Mouse (Mus musculus) layer of hippocampus, postnatal 14 days (tissue): ENCODE results near the gene Slfn14. TPM values are rescaled to one million over a fixed set of nuclear protein-coding genes. Genes with fewer than 3 reads are reported as not detected.
A peak's percentile ranks its signal among the peaks of the same experiment; 100 is the strongest.
"Not testable (repeated sequence)": the region's sequence is repeated elsewhere in the genome, so short reads cannot be mapped to it uniquely, and the experiment has no call there.

Experiments used
- DNase-seq, 2 experiments: peaks; one replicate each; pipeline ENCODE4 v3.0.0; 2021 to 2022; ENCODE audit warnings: low spot score in 2 of 2, mixed read lengths in 1 of 2
- long read RNA-seq, 2 experiments: library from polyadenylated mRNA; stranded (forward); transcript quantifications; one replicate each; pipeline ENCODE4 v2.0.0; 2021
- total RNA-seq, 2 experiments: library from RNA; stranded (reverse); gene quantifications; 2 replicates each; pipeline ENCODE4 v1.2.3; 2021

Slfn14 gene
- total RNA-seq = not detected
- long read RNA-seq, experiment 1 = 0 reads
- long read RNA-seq, experiment 2 = 0 reads

DNA sequence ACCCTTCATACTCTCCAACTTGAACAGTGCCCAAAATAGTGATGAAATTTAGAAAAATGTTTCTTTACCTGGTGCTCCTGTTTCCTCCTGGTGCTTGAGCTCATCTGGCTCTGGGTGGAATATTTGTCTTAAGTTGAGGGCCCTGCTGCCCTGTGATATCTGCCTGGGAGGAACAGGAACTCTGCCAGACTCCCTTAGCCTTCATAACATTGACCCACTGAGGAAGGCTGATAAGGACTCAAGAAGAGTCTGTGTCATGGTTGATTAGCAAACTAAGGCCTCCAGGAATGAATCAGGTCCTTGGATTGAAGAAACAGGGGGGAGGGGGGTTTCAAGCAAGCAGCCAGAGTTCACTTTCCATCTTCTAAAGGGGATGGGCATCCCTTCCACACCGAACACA lies at the start of gene Slfn14:
TSS of gene Slfn14 (minus strand) at position 161 of the 400 bp plus-strand sequence.
- no peak for DNase-seq

DNA sequence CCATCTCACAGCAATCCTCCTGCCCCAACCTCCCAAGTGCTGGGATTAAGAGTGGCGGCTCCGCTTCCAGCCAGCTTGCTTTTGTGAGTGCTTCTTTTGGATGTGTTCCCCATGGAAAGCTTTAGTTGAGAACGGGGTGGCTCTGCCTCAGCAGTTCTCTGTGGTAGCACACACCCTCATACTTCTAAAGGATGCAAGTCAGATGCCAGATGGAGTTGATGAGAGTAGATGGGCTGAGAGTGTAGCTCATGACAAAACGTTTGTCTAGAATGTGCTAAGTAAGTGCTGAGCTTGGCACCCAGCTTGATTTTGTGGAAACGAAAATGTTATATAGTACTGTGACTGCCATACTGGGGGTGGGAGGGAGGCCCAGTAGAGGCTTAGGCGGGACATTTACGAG lies 49.3 kb upstream of the Slfn14 start:
- peak in 1 of 2 experiments; percentile 31 for DNase-seq

DNA sequence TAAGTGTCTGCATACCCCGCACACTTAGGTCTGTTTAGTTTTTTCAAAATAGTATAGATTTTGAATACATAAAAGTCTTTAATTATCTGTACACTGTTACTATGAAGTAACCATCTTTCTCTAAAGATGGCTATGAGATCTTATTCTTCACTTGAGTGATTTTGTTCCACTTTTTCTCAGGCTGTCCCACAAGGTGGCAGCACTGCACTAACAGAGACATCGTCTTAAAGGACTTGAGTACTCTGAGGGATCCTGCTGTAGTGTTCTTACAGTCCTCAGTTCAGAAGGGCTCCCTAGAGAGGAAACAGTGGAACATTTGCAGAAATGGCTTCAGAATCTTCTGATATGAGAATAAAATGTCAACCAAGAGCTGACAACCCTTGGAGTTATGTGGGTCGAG lies 40.9 kb upstream of the Slfn14 start:
- DNase-seq = peak in 1 of 2 experiments; percentile 47

DNA sequence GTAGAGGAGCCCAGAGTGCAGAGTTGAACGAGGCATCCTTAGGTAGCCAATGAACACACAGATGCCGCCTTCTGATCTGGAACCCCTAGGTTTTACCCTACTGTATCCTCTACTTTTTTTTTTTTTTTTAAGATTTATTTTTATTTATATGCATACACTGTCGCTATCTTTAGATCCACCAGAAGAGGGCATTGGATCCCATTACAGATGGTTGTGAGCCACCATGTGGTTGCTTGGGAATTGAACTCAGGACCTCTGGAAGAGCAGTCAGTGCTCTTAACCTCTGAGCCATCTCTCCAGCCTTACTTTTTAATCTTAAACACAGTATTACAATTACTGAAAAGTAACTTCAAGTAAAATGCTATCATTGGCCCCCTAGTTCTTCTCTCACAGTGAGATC lies 40.2 kb upstream of the Slfn14 start:
- DNase-seq = not testable (repeated sequence)

DNA sequence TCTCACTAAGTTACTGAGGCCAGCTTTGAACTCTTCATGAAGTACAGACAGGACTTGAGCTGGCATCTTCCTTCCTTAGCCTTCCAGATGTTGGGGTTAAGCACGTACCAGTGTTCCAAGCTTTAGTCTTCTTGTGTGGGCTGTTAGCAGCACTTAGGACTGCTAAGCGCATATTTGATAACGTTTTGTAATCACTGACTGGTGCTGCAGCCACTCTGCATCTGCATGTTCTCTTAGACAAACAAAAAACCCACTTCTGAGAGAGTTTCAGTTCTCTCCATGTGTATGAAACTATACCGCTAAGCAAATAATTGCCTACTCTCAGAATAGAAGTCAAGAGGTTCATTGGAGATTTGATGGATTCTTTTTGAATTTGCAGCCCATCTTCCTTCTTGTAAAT lies 32.5 kb upstream of the Slfn14 start:
- no peak for DNase-seq

DNA sequence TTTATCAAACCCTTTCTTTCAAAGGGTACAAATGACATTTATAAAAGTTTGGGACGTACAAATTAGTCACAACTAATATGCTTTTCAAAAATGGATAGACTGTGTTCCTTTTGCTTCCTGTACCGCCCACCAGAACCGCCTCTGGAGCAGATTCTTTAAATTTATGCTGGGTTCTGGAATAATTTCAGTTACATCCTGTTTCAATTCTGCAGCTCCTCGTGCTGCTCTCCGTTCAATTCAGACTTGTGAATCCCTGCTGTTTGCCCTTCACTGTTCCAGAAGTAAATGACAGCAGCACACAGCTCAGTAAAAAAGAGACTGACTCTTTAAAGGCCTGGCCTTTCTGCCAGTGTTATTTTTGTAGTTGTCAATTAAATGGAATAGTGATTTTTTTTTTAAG lies 25.9 kb upstream of the Slfn14 start:
- peak; percentile 28 to 66 for DNase-seq

DNA sequence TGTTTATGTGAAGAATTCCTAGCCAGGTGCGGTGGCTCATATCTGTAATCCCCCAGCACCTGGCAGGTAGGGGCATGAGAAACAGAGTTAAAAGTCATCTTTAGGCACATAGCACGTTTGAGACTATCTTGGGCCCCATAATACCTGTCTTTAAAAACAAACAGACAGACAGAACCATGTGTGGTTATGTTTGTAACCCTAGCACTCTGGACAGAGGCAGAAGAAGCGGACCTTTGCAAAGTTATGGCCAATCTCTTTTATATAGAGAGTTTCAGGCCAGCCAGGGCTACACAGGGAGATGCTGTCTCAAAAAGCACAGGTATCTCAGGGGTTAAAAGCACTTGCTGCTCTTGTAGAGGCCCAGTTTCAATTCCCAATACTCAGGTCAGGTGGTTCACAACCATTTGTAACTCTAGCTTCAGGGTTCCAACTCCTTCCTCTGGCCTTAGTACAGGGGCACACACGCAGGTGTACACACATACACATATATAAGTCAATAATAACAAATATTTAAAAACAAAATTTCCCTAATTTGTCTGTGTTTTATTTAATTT lies 20.3 kb upstream of the Slfn14 start:
- DNase-seq = no peak

DNA sequence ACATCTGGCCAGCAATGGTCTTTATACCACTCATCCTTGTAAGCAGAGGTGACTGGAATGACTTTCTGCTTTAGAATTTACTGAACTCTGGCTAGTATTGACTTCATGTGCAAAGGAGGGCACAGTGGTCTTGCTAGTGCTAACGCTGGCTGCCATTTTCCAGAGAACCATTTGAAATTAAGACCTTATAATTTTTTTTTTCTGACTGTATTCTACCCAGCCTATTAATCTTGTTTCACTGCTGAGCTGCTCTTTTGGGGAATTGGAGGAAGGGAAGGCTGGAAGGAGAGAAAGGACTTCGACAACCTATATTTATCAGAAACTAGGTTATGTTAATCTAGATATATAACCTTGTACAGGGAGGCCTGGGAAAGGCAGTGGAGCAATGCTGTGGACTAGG lies 18.0 kb upstream of the Slfn14 start:
- no peak for DNase-seq

DNA sequence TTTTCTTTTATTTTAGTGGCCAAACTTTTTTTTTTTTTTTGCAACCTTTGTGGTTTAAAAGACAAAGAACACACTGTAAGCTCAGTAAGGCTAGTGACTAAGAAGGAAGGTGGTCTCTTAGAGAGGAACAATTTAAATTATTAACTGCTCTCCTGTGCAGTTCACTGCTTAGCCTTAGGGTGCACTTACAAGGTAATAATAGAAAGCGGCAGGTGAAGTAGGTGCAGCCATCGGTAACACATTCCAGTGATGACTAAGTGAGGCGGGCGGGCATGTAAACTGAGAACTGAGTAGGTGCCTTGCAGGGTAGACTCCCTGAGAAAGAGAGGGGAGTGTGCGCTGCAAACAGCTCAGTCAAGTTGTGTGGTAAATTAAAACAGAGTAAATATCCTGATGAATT lies 17.2 kb upstream of the Slfn14 start:
- no peak for DNase-seq

DNA sequence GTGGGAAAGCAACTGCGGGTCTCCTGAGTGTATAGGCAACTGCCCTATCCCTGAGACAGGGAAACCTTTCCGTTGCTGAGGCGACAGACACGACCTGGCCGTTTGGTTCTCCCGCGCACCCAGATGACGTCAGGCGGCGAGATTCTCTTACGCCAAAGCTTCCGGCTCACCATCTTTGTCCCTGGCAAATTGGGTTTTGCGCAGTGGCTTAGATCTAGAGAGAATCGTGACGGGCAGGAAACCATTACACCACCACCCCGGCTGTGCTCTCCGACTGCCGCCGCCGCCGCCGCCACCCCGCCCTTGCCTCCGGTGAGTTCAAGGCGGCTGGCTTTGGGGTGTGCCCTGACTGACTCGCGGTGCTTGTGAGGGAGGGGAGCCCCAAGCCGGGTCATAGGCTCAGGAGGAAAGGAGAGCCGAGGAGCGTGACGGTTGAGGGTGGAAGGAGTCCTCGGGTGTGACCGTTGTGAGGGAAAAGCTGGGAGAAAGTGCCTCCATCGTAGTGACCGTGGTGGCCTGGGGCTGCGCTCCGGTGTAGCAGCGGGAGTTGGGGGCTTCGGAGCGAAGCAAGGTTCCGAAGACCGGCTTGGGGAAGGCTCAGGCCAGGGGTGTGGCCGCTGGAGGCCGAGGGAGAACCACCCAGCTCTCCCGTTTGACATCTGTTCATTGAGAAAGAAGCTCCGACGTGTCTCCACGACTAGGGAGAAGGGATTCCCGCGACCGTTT lies 16.2 kb upstream of the Slfn14 start, which contains the start of gene Pex12:
TSS of gene Pex12 (minus strand) at position 61 of the 726 bp plus-strand sequence.
- peak; percentile 95 to 97 for DNase-seq

DNA sequence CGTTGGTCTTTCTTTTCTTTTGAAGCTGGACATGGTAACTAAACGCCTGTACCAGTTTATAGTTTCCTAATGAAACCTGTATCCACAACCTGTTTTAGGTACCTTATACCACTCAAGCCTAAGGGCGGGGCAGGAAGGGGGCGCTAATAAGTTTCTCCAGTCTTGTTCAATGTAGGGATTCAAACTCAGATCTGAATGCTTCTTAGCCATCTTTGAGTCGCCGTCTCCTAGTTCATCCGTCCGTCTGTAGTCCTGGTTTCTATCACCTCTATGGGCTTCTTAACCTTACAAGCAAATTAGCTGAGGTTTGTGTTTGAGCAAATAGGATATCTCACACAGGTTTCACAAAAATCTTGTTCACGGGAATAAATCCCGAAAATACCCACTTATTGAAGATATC lies 15.6 kb upstream of the Slfn14 start:
- DNase-seq = no peak

DNA sequence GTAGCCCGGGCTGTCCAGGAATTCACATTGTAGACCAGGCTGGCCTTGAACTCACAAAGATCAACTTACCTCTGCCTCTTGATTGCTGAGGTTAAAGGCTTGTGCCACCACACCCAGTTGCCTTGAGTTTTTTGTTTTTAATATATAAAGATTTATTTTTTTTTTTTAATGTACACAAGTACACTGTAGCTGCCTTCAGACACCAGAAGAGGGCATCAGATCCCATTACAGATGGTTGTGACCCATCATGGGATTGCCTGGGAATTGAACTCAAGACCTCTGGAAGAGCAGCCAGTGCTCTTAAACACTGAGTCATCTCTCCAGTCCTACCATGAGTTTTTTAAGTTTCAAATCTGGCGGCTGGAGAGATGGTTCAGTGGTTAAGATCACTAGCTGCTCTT lies 14.9 kb upstream of the Slfn14 start:
- no peak for DNase-seq

DNA sequence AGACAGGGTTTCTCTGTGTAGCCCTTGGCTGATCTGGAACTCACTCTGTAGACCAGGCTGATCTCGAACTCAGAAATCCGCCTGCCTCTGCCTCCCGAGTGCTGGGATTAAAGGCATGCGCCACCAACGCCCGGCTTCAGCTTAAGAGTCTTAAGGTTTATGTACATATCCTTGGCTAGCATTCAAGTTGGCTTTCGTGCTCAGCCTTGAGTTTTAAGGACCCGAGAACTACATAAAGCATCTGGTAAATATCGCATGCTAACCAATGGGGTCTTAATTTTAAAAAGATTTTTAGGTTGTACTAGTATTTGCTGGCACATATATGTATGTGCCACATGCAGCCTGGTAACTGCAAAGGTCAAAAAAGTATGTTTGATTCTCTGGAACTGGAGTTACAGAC lies 13.2 kb upstream of the Slfn14 start:
- no peak for DNase-seq

DNA sequence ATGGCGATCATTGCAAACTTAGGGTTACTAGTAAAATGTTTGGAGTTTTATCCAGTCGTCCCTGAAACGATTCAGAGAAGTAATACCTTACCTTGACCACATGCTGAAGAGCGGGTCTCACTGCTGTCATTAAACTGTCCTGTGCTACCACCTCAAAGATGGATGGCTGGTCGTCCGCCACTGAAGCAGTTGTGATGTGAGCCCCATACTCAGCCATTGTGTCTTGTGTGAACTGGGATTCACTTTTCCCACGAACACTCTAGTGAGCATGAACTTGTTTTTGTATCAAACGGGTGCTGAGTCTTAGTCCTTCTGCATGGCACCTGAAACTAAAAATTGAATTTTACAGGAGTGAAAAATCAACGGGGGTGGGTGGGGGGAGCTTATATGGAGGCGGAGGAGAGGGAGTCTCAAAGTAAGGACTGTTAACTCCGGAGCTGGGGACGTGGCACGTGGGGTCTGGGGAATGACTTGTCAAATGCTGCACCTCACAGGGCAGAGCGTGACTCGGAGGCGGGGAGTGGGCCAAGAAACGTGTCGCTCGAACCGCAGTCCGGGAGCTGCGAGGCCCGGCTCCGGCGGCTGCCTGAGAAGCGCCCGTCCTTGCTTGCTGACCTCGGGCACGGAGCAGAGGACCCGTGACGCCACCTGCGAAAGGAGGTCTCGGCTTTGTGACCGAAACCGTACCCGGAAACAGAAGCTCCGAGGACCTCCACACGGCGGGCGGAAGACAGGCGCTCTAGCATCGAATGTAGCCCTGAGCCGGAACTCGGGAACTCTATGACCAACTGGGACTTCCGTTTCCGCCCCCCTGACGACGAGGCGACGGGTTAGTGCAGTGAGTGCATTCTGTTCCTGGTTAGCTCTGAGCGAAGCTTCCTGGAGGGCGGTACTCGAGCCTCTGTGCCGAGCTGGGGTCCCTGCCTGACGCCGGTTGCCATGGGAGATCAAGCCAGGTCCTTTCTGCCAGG lies 12.0 kb upstream of the Slfn14 start, which contains the start of gene Ap2b1:
TSS of gene Ap2b1 (plus strand) at position 800 of the 971 bp plus-strand sequence.
- DNase-seq = peak; percentile 94 to 97

DNA sequence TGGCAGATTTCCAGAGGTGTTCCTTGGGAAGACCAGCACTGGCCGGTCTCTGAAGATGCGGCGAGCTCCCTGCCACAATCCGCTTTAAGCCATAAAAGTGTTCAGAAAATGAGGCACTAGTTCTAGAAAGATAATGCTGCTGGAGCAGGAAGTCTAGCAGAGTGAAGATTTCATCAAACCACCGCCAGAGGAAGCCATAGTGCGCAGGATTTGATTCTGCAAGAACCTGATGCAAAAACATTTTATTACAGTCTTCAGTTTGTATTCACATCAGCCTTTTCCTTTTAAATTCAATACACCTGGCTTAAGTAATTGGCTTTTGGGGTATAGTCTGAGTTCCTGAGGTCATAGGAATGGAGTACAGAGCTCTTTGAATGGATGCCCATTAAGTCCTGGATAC lies 11.3 kb upstream of the Slfn14 start:
- no peak for DNase-seq

DNA sequence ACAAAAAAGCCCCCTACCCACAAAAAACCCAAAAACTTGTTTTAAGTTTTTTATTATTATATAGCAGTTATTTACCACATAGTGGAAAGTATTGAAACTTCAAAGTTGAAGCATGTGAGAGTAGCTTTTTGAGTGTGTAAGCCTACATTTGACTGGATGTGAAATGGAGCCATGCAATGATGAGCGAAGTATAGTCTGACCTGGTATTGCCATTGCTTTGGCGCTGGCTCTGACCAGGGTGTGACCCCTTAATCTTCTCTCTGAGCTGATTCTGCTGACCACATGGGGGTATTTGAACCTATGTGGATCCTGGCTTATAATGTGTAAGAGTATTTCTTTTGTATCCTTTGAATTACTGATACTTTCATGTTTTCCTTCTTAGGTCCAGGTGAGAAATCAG lies 7.6 kb upstream of the Slfn14 start:
- DNase-seq = no peak

DNA sequence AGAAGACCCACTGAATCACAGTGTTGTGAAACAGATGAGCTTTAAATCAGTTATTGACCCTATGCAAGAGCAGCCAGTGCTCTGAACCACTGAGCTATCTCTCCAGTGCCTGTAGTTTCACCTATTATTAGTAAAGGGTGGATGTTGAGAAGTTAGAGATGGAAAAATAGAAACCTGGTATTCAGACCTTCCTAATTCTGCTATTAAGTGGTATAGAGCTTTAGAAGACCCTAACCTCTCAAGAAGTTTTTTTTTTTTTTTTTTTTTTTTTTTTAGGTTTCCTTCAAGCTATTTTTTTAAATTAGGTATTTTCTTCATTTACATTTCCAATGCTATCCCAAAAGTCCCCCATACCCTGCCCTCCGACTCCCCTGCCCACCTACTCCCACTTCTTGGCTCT lies 6.7 kb upstream of the Slfn14 start:
- no peak for DNase-seq

DNA sequence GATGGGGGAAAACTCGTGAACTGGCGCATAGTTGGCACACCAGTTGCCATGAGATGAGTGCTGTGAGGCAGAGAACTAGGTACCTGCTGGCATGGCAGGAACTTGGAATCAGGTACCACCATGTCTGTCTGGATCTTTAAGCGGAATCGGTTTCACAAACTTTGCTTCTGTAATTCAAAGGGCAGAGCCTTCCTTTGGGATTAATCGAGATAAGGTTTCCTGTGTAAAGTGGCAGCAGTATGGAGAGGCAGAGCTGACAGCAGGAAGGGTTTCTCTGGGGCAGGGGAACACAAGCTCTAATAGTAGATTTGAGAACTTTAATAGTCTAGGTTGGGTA lies 5.7 kb upstream of the Slfn14 start:
- DNase-seq = no peak

DNA sequence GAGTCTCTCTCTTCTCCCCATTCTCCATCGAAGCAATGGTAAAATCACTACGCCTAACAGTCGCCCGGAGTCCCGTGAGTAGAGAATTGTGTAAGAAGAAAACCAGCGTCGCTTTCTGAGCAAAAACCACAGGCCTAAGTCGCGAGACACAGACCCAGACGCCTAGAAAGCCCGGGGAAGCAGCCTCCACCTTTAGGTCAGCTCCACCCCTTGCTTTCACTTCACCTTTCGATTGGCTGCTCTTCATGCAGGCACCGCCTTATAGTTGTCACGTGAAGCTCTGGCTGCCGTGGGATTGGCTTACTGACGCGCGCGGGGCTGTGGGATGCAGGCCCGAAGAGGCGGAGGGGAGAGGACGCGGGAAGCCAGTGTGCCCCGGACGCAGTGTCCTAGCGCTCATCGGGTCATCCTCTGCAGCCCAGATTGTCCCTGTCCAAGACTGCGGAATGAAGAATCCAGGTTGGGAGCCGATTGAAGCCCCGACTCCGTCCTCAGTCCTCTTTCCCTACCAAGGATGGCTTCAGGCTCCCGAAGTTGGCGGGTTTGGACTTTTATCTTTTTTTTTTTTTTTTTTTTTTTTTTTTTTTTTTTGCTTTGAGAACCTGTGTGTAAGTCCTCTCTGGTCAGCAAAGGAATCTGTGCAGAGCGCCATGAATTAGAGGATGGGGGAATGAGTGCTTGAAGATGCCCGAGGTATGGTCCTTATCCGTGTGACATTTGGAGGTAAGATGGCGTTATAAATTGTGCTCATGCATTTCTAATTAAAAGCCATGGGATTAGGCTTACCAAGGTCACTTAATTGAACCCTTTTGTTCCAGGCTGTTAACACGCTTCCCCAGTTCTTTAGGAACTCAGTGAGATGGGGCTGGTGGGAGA lies 5.1 kb upstream of the Slfn14 start:
- peak; percentile 89 to 97 for DNase-seq

DNA sequence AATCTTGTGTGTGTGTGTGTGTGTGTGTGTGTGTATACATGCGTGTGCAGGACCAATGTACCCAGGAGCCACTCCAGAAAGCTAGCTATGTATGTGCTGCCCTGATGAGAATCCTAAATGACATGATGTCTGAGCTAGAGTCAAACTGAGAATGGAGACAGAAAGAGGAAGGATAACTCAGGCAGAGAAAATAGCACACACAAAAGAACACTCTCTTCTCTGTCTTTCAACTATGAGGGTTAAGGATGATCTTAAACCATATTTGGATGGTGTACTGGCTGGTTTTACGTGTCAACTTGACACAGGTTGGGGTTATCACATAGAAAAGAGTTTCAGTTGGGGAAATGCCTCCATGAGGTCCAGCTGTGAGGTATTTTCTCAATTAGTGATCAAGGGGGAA lies 3.1 kb upstream of the Slfn14 start:
- no peak for DNase-seq

DNA sequence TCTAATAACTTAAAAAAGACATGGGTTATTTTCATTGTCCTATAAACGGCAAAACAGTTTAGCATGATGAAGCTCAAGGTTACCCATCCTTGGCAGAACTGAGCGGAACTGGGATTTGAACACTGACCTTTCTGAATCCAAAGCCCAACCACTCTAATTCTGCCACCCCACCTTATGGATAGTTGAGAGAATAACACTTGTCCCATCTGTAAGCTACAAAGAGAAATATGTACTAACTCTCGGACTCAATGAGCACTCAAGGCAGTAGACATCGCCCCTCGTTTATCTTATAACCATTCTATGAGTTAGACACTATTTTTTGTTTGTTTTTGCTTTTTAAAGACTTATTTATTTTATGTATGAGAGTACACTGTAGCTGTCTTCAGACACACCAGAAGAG lies 2.5 kb upstream of the Slfn14 start:
- DNase-seq = no peak
